Mouse (Mus musculus): ENCODE measurements at regions not wholly inside any gene's neighbourhood (a gene's known extent, or its start where the extent isn't known, plus 50 kb on each side); places are given as distances from the start of the nearest gene placed in this dataset.

DNA sequence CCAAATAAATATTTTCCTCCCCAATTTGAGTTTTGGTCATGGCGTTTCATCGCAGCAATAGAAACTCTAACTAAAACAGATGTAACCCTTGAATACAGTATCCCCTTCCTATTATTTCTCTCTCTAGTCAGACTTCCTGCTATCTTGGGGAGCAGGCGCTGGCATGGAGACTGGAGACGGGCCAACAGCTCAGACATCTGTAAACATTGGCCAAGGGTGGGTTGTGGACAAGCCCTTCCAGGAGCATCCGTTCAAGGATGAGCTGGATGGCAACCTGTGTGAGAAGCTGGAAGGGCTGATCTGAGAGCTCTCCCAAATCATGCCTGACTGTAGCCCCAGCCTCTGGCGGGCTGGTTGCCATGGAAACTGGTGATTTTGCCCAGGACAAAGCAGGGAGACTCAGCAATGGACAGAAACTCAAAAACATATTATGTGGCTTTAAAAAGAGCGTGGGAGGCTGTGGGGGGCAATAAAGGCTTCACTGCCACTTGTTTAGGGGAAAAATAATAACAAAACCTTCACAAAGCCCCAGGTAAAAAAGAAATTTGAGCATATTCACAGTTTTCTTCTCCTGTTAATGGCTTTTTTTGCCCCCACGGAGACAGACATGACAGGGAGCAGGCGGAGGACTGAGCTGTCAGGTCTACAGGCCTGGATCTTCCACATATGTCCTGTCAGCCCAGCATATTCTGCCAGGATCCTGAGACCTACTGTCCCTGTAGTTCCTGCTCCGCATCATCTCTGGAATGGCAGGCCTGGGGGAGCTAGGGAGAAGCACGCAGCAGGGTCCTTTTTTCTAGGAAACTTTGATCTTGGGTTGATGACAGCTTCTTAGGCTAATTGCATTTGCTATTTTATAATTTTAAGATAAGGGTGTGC lies 113.0 kb downstream of the Chst1 start:
- Histone ChIP-seq H3K4me2 (no peak overlapping the region), H3K27me3 (no peaks in the 10 kb centered on the region), H3K36me3 (no peaks in the 10 kb centered on the region), H3K27ac (replicated peaks) (0 out of 2 replicates have a peak overlapping the region, but pooled peaks have one; percentile 14), H3K9me3 (no peaks in the 10 kb centered on the region), H3K4me1 (replicated peaks) (peaks cover 22% of the 10 kb centered on the region), H3K9ac (0 out of 2 replicates have a peak overlapping the region, but pooled peaks have one; percentile 2), H3K4me3 (no peak overlapping the region)
- 0 out of 2 replicates have a peak, but pooled peaks have one; percentile 69 for ATAC-seq (ENCODE audit: low read depth)
- 53% methylated on average over 11 of the region's 11 CpGs for WGBS

DNA sequence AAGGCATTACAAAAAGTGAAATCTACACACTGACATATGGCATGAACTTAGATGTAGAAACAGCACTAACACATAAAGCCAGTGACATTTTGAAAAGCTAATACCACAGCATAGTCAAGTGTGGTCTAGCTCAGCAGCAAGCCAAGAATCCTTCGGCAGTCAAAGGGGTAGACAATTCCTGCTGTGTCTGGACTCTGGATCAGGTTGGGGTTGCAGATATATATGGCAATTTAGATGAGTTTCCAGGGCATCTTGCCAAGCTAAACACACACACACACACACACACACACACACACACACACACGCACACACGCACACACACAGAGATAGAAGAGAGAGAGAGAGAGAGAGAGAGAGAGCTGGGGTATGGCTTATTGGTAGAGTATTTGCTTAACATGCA lies 118.2 kb downstream of the Chst1 start:
- 79% methylated on average over 3 of the region's 3 CpGs for WGBS
- ATAC-seq (ENCODE audit: low read depth), result no peak
- no peak overlapping the region for H3K4me3 ChIP-seq
- H3K9me3 ChIP-seq, result no peaks in the 10 kb centered on the region
- no peaks in the 10 kb centered on the region for H3K27me3 ChIP-seq
- no peak overlapping the region for H3K27ac ChIP-seq (replicated peaks)
- H3K4me1 ChIP-seq (replicated peaks), result peaks cover 3% of the 10 kb centered on the region
- H3K9ac ChIP-seq, result no peak overlapping the region
- H3K36me3 ChIP-seq, result no peaks in the 10 kb centered on the region
- H3K4me2 ChIP-seq, result no peak overlapping the region

DNA sequence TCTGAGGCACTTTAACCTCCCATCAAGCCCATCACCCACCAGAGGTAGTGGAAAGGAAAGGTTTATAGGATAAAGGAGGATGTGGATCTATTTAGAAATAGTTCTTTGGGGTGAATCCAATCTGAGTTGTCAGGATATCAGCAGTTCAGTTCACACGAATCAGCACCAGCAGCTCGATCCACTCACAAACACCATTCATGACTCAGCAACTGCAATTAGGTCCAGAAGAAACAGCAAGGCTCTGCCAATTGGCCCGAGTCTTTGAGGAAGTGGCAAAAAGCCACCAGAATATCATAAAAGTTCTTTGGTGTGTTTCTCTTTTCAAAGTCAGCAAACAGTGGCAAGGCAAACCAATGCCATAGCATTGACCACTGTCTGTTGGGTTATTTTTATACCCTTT lies 122.4 kb downstream of the Chst1 start:
- no peak for ATAC-seq (ENCODE audit: low read depth)
- 91% methylated on average over 3 of the region's 3 CpGs for WGBS

DNA sequence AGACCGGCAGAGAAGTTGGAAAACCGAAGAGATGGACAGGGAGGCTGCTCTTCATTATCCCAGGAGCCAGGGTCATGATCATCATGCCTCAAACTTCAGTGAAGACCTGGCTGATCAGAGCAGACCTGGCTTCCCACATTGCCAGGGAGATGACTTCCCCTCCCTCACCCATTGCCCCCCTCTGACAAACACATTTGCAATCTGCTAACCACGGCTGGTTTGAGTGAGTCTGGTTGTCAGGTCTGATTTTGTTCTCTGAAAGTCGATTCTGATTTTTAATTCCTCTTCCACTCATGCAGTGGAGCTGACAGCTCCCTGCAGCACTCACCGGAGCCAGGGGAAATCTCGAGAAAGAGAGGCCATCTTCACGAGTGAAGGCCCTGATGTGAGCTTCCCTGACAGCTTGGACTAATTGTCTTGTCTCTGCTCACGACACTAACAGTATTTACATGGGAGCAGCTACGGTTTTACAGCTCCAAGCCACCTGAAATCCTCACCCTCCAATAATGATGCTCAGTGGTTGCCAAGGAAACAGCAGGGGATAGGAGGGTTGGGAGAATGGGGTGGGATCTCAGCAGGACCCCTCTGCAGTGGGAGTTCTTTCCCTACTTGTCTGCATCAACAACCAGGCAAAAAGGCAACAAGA lies 124.2 kb downstream of the Chst1 start:
- H3K4me3 ChIP-seq, result no peak overlapping the region
- 0 out of 2 replicates have a peak overlapping the region, but pooled peaks have one; percentile 12 for H3K9ac ChIP-seq
- H3K27ac ChIP-seq (replicated peaks), result peak overlapping the region; percentile 53
- H3K4me1 ChIP-seq (replicated peaks), result peaks cover 29% of the 10 kb centered on the region
- ATAC-seq (ENCODE audit: low read depth), result no peak
- WGBS, result 35% methylated on average over 9 of the region's 9 CpGs
- no peak overlapping the region for H3K4me2 ChIP-seq
- no peaks in the 10 kb centered on the region for H3K9me3 ChIP-seq
- H3K36me3 ChIP-seq, result no peaks in the 10 kb centered on the region
- no peaks in the 10 kb centered on the region for H3K27me3 ChIP-seq

More for the DNA sequence above, 122.4 kb downstream of the Chst1 start:
- no peaks in the 10 kb centered on the region for H3K27me3 ChIP-seq
- no peak overlapping the region for H3K27ac ChIP-seq (replicated peaks)
- H3K9me3 ChIP-seq, result no peaks in the 10 kb centered on the region
- H3K4me2 ChIP-seq, result no peak overlapping the region
- H3K4me3 ChIP-seq, result no peak overlapping the region
- H3K9ac ChIP-seq, result no peak overlapping the region
- H3K36me3 ChIP-seq, result no peaks in the 10 kb centered on the region
- H3K4me1 ChIP-seq (replicated peaks), result peaks cover 26% of the 10 kb centered on the region

DNA sequence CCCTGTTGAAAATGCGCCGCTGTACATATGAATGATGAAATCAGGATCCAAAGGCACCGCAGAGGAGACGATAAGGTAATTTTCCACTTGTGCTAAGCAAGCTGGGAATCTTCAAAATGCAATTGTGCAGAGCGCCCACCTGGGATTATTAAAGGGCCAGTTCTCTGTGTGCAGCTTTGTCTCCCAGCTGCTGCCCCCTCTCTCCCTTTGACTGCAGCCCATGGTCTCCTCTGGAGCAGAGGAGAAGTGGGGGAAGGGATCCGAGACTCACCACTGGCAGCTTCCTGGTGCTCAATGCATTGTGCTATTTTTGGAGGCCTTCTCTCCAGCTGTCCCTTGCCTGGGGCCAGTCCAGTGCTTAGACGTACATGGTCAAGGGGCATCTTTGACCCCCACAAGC lies 127.1 kb downstream of the Chst1 start:
- Histone ChIP-seq H3K9ac (0 out of 2 replicates have a peak overlapping the region, but pooled peaks have one; percentile 4), H3K4me3 (no peak overlapping the region), H3K4me1 (replicated peaks) (peaks cover 29% of the 10 kb centered on the region), H3K27me3 (no peaks in the 10 kb centered on the region), H3K36me3 (no peaks in the 10 kb centered on the region), H3K27ac (replicated peaks) (peak overlapping the region; percentile 76), H3K4me2 (no peak overlapping the region), H3K9me3 (no peaks in the 10 kb centered on the region)
- ATAC-seq (ENCODE audit: low read depth), result peak; percentile 63; the same call in 1 of the 2 replicates
- WGBS, result 34% methylated on average over 7 of the region's 7 CpGs

DNA sequence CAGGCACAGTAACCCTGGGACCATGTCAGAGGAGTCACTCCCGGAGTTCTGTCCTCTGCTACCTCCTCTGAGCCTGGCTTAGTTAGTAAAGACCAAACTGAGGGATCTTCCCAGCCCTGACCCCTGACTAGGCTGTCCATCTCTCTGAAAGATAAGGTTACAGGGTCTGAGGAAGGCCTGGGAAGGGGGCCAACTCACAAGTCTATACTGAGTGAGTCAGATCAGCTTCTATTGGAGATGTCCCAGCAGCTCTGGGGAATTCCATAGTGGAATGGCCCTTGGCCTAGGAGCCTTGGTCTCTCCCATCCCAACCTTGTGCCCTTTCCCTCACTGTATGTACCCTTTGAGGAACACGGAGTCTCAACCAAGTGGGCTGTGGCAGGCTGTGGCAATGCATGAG lies 127.7 kb downstream of the Chst1 start:
- 91% methylated on average over 2 of the region's 2 CpGs for WGBS
- peaks cover 29% of the 10 kb centered on the region for H3K4me1 ChIP-seq (replicated peaks)
- H3K36me3 ChIP-seq, result no peaks in the 10 kb centered on the region
- H3K9ac ChIP-seq, result no peak overlapping the region
- no peak overlapping the region for H3K4me3 ChIP-seq
- no peak overlapping the region for H3K4me2 ChIP-seq
- no peaks in the 10 kb centered on the region for H3K27me3 ChIP-seq
- ATAC-seq (ENCODE audit: low read depth), result no peak
- H3K27ac ChIP-seq (replicated peaks), result peak overlapping the region; percentile 76; the same call in 1 of the 2 replicates
- H3K9me3 ChIP-seq, result no peaks in the 10 kb centered on the region

DNA sequence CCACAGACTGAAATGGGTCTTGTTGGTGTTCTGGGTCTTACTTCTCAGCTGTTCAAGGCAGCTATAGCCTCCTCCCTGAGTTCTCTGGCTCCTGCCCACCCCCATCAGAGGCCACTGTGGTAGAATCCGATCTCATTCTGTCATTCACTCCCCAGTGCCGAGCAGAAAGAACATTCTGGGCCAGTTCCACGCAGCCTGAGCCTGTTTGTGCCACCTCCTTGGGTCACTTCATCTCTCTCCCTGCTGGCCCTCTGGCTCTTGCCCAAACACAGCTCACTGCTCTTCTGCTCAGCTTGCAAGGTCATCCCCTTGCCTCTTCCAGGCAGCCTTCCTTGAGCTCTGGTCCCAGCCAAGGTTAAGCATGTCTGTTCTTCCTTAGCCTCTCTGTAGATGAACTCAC lies 128.9 kb downstream of the Chst1 start:
- no peak overlapping the region for H3K4me3 ChIP-seq
- H3K4me2 ChIP-seq, result no peak overlapping the region
- no peak overlapping the region for H3K27ac ChIP-seq (replicated peaks)
- no peak for ATAC-seq (ENCODE audit: low read depth)
- no peaks in the 10 kb centered on the region for H3K9me3 ChIP-seq
- no peaks in the 10 kb centered on the region for H3K36me3 ChIP-seq
- no peak overlapping the region for H3K9ac ChIP-seq
- WGBS, result 76% methylated on average over 3 of the region's 3 CpGs
- H3K4me1 ChIP-seq (replicated peaks), result peaks cover 28% of the 10 kb centered on the region
- no peaks in the 10 kb centered on the region for H3K27me3 ChIP-seq

DNA sequence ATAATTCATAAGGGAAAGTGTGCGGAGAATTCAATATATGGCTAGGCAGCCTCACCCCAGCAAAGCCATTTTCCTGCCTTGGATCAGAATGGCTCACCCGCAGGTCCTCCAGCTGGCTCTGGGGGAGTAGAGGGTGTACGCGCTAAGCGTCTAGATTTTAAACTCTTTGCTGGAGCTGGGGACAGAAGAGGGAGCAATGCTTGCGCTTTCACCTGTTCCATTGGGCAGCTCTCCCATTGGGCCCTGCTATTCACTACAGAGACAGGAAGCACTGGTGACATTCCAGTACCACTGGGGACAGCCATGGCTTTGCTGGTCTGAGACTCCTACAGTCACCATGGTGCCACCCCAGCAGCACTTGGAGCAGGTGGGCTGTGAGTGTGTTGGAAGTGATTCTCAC lies 130.9 kb downstream of the Chst1 start:
- 97% methylated on average over 6 of the region's 6 CpGs for WGBS
- H3K27me3 ChIP-seq, result no peaks in the 10 kb centered on the region
- no peak overlapping the region for H3K27ac ChIP-seq (replicated peaks)
- H3K4me2 ChIP-seq, result no peak overlapping the region
- no peak overlapping the region for H3K4me3 ChIP-seq
- no peak overlapping the region for H3K9ac ChIP-seq
- no peaks in the 10 kb centered on the region for H3K9me3 ChIP-seq
- ATAC-seq (ENCODE audit: low read depth), result no peak
- H3K36me3 ChIP-seq, result no peaks in the 10 kb centered on the region
- peaks cover 14% of the 10 kb centered on the region for H3K4me1 ChIP-seq (replicated peaks)

DNA sequence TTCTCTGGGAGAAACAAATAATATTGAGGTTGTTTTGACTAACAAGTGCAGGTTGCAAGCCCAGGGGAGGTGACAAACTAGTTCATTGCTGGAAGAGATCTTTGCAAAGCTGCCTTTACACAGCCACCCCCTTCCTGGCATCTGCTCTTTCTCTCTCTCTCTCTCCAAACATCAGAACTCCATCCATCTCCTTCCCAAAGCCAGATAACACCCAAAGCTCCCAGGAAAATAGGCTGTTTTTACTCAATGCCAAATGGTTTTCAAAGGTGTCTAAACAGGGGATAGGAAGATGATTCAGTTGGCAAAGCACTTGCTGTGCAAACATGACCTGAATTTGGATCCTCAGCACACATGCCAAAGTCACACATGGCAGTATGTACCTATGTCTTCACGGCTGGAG lies 133.9 kb downstream of the Chst1 start:
- Histone ChIP-seq H3K4me2 (no peak overlapping the region), H3K4me3 (no peak overlapping the region), H3K9me3 (no peaks in the 10 kb centered on the region), H3K27ac (replicated peaks) (no peak overlapping the region), H3K27me3 (no peaks in the 10 kb centered on the region), H3K36me3 (no peaks in the 10 kb centered on the region), H3K9ac (no peak overlapping the region), H3K4me1 (replicated peaks) (0 out of 2 replicates have a peak, but pooled peaks cover 3% of the 10 kb centered on the region)
- 100% methylated on average over 1 of the region's 1 CpGs for WGBS
- ATAC-seq (ENCODE audit: low read depth), result no peak

DNA sequence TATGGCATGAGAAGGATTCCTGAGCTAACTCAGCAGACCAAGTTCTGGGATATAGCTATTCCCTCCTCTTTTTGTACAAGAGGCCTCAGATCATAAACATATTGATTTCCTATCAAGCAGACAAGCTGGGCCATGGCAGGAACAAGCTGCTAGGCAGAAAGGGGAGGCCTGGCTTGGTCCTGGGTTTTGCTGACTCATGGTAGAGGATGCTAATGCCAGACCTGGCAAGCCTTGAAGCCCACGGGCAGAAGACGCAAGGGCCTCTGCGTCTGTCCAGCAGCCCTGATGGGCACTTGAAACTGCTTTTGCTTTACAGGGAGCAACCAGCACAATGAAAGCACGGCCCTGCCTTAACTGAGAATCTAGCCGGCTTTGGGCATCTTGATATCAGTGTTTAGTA lies 136.3 kb downstream of the Chst1 start:
- Histone ChIP-seq H3K27ac (replicated peaks) (peak overlapping the region; percentile 38; the same call in 1 of the 2 replicates), H3K36me3 (no peaks in the 10 kb centered on the region), H3K4me3 (no peak overlapping the region), H3K9me3 (no peaks in the 10 kb centered on the region), H3K4me1 (replicated peaks) (0 out of 2 replicates have a peak, but pooled peaks cover 3% of the 10 kb centered on the region), H3K9ac (no peak overlapping the region), H3K27me3 (no peaks in the 10 kb centered on the region), H3K4me2 (no peak overlapping the region)
- WGBS, result 86% methylated on average over 5 of the region's 5 CpGs
- no peak for ATAC-seq (ENCODE audit: low read depth)

DNA sequence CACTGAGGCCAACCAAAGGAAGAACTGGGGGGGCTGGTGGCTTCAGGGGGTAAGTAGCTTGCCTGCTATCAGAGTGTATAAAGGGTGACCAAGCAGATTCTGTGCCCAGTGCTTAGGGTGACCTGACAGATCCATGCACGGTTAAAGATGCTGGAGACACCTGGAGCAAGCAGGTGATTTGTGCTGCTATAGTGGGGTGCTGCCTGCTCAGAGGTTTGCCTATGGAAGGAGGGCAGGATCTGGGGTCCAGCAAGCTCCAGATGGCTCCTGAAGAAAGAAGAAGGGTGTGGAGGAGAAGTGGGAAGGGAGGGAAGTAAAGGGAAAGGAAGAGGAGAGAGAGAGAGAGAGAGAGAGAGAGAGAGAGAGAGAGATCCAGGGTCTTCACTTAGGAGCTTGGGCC lies 137.8 kb downstream of the Chst1 start:
- Histone ChIP-seq H3K4me3 (no peak overlapping the region), H3K36me3 (no peaks in the 10 kb centered on the region), H3K27me3 (no peaks in the 10 kb centered on the region), H3K27ac (replicated peaks) (no peak overlapping the region), H3K9ac (no peak overlapping the region), H3K4me1 (replicated peaks) (0 out of 2 replicates have a peak, but pooled peaks cover 3% of the 10 kb centered on the region), H3K4me2 (no peak overlapping the region), H3K9me3 (no peaks in the 10 kb centered on the region)
- 90% methylated on average over 1 of the region's 1 CpGs for WGBS
- ATAC-seq (ENCODE audit: low read depth), result no peak

DNA sequence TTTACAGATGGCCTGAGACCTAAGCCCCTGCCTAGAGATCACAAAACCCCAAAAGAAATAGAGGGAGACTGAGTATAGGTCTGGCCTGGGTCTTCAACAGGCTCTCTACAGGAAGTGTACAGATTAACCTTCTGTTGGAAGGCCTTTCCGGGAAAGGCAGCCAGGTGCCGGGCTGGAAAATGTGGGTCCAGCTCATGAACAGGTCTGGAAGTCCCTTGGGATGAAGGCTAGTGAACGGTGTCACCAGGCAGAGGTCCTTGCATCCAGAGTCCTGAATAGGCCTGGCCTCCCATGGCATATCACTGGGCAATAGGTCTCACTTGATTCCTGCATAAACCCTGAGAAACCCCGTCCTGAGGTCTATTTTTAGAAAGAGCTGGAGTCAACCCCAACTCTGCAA lies 140.1 kb downstream of the Chst1 start:
- ATAC-seq (ENCODE audit: low read depth), result no peak
- H3K4me2 ChIP-seq, result no peak overlapping the region
- peaks cover 19% of the 10 kb centered on the region; the same call in 1 of the 2 replicates for H3K4me1 ChIP-seq (replicated peaks)
- no peak overlapping the region for H3K27ac ChIP-seq (replicated peaks)
- no peaks in the 10 kb centered on the region for H3K9me3 ChIP-seq
- no peak overlapping the region for H3K9ac ChIP-seq
- H3K27me3 ChIP-seq, result no peaks in the 10 kb centered on the region
- 88% methylated on average over 4 of the region's 4 CpGs for WGBS
- H3K4me3 ChIP-seq, result no peak overlapping the region
- H3K36me3 ChIP-seq, result no peaks in the 10 kb centered on the region
